Mouse (Mus musculus) layer of hippocampus, postnatal 25 days (tissue): ENCODE measurements around the gene Pde8b. TPM values are rescaled to one million over a fixed set of nuclear protein-coding genes. Genes with fewer than 3 reads are reported as not detected.

Source experiments
- total RNA-seq, 2 experiments: library from RNA; stranded (reverse); gene quantifications; 2 replicates each; pipeline ENCODE4 v1.2.3; 2021

The Pde8b gene
- total RNA-seq, 2 experiments from 2014 or later = 91.7 to 97.0 TPM

Other genes starting within 250 kb of the Pde8b start
- 10 to 100 TPM; 14.1 to 15.1 TPM for gene Zbed3, start 73.3 kb upstream of the Pde8b start, total RNA-seq
- 10 to 100 TPM; 49.3 TPM for gene Aggf1, start 125.0 kb upstream of the Pde8b start, total RNA-seq
- gene Crhbp, start 194.6 kb upstream of the Pde8b start, total RNA-seq = 10 to 100 TPM; 19.7 to 23.1 TPM
- gene S100z, start 228.4 kb upstream of the Pde8b start, total RNA-seq = not detected